Mouse (Mus musculus) lung, embryonic 14.5 days (tissue): ENCODE measurements around the gene Kcnd3. TPM values are rescaled to one million over a fixed set of nuclear protein-coding genes. Genes with fewer than 3 reads are reported as not detected.

Experiments used
- ATAC-seq: fragments of 200-750 bp; cut with Nextera tagmentation; 2 replicates; pipeline ENCODE4 v1.8.0; 2017; ENCODE audit warnings: mild to moderate bottlenecking, moderate TSS enrichment, moderate library complexity; ENCODE audit not compliant: insufficient read depth
- DNase-seq: peaks from one replicate; pipeline ENCODE4 v3.0.0-alpha.2; 2015
- H3K27ac ChIP-seq: fragments of 300-500 bp; sonication (generic); 2 replicates; pipeline ENCODE4 v1.5.1; 2014; ENCODE audit warnings: low read depth, mild to moderate bottlenecking, moderate library complexity
- H3K27me3 ChIP-seq: fragments of 300-500 bp; sonication (generic); 2 replicates; pipeline ENCODE4 v1.6.1; 2014; ENCODE audit warnings: low read length, control low read depth; ENCODE audit not compliant: insufficient read depth
- H3K36me3 ChIP-seq: fragments of 300-500 bp; sonication (generic); 2 replicates; pipeline ENCODE4 v1.6.1; 2014; ENCODE audit warnings: control low read depth; ENCODE audit not compliant: insufficient read depth
- H3K4me1 ChIP-seq: fragments of 300-500 bp; sonication (generic); 2 replicates; pipeline ENCODE4 v1.6.1; 2014; ENCODE audit warnings: antibody characterized with exemption, control low read depth; ENCODE audit not compliant: insufficient read depth
- H3K4me2 ChIP-seq: fragments of 300-500 bp; sonication (generic); 2 replicates; pipeline ENCODE4 v1.6.1; 2014; ENCODE audit warnings: mild to moderate bottlenecking
- H3K4me3 ChIP-seq: fragments of 300-500 bp; sonication (generic); 2 replicates; pipeline ENCODE4 v1.5.1; 2014; ENCODE audit warnings: low read depth, low read length
- H3K9ac ChIP-seq: fragments of 300-500 bp; sonication (generic); 2 replicates; pipeline ENCODE4 v1.6.1; 2014
- H3K9me3 ChIP-seq: fragments of 300-500 bp; sonication (generic); 2 replicates; pipeline ENCODE4 v1.6.1; 2016; ENCODE audit warnings: low read depth, low read length, control low read depth
- CTCF ChIP-seq: IDR thresholded peaks from 2 replicates; pipeline ENCODE4 v1.5.1; 2016; ENCODE audit warnings: antibody characterized with exemption, low read depth
- WGBS: fragments of 180-500 bp; shearing (Covaris S2); extraction: QIAGEN DNeasy Blood & Tissue Kit; methylation state at CpG from one replicate; pipeline ENCODE4 v1.1.7; 2014; 5-methylcytosine and 5-hydroxymethylcytosine counted together
- polyA plus RNA-seq: library from polyadenylated mRNA; unstranded; fragments of >200 nt; fragmentation: Nextera tagmentation; extraction: Ambion mirVana; gene quantifications from 2 replicates; pipeline ENCODE4 v1.2.1, GENCODE M21; 2014

Kcnd3 gene
- polyA plus RNA-seq, 1 experiment from 2014 or later, result 0.50 TPM

DNA sequence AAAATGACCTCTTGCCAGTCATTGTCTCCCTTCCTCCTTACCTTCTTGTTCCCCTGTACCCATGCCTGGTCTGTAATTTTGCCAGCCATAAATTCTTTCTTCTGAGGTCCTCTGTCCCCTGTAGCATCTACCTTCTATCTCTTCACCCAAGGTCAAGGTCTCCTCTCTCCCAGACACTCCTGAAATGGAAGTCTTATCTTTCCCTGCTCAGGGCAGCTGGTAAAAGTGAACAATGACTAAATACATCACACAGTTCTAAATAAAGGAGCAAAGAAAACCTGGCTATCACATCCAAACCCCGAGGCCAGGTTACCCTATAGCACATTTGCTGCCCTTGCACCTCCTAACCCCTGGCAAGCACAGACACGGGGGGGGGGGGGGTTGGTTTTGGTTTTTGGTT lies 208.4 kb downstream of the Kcnd3 start:
- no peaks in the 10 kb centered on the region for H3K36me3 ChIP-seq
- no peaks in the 10 kb centered on the region for H3K4me1 ChIP-seq
- 53% methylated on average over 2 of the region's 2 CpGs for WGBS
- DNase-seq (no peak), ATAC-seq (no peak)
- H3K9me3 ChIP-seq, result no peaks in the 10 kb centered on the region
- H3K27me3 ChIP-seq, result no peaks in the 10 kb centered on the region
- no peak for TF ChIP-seq CTCF
- no peak overlapping the region for H3K4me2 ChIP-seq
- no peak overlapping the region for H3K27ac ChIP-seq
- H3K4me3 ChIP-seq, result no peak overlapping the region
- no peak overlapping the region for H3K9ac ChIP-seq

DNA sequence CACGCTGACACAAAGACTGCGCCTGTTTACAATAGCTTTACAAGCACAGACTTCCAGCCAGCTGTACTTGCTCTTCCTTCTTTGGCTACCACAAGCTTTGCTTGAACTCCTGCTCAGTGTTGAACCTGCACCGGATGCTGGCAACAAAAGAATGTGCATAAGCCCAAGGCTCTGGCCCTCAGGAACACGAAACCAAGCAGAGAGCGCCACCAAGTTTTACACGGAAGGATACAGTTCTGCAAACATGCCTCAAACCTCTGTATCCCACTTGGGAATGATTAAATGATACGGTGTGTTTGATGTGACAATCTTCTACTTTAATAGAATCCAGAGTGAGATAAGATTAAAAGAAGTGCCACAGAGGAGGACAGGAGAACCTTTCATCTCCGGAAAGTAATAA lies 210.9 kb downstream of the Kcnd3 start:
- H3K4me3 ChIP-seq, result no peak overlapping the region
- TF ChIP-seq CTCF, result no peak
- no peak overlapping the region for H3K4me2 ChIP-seq
- peak; percentile 29 for DNase-seq
- H3K9me3 ChIP-seq, result no peaks in the 10 kb centered on the region
- H3K36me3 ChIP-seq, result no peaks in the 10 kb centered on the region
- no peak overlapping the region for H3K27ac ChIP-seq
- WGBS, result 51% methylated on average over 8 of the region's 8 CpGs
- H3K27me3 ChIP-seq, result no peaks in the 10 kb centered on the region
- no peaks in the 10 kb centered on the region for H3K4me1 ChIP-seq
- H3K9ac ChIP-seq, result no peak overlapping the region
- ATAC-seq, result no peak

DNA sequence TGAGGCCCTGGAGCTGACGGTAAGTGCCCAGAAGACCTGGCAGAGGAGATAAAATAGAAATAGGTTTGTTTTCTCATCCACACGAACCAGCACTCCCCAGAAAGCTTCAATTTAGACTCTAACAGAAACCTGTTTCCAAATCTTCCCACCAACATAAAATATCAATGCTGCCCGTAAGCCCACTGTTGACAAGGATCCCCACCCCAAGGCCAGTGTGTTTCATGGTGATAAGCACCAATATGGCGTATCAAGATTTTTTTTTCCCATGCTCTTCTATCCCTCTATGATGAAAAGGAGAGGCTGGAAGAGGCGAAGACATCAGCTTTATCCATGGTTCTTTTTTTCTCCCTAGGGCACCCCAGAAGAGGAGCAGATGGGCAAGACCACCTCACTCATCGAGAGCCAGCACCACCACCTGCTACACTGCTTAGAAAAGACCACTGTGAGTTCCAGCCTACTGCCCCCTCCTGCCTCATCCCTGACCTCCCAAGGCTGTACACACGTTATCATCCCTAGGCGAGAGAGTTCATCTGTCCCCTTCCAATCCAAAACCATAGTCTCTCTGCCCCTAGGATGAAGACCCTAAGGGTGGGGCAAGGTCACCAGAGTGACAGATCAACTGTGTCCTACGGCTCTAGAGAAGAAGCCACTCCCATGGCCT lies 213.1 kb downstream of the Kcnd3 start:
- no peaks in the 10 kb centered on the region for H3K27me3 ChIP-seq
- no peak overlapping the region for H3K27ac ChIP-seq

GRCm38 (mm10) chr3:105666996-105667523 lies 214.9 kb downstream of the Kcnd3 start:
- no peak for DNase-seq
- WGBS, result 59% methylated on average over 4 of the region's 4 CpGs

More for the DNA sequence above, 213.1 kb downstream of the Kcnd3 start:
- Histone ChIP-seq H3K9ac (no peak overlapping the region), H3K36me3 (no peaks in the 10 kb centered on the region), H3K4me2 (no peak overlapping the region), H3K9me3 (no peaks in the 10 kb centered on the region), H3K4me1 (no peaks in the 10 kb centered on the region), H3K4me3 (no peak overlapping the region)
- ATAC-seq (no peak), DNase-seq (no peak)
- TF ChIP-seq CTCF, result no peak
- WGBS, result 78% methylated on average over 9 of the region's 9 CpGs

DNA sequence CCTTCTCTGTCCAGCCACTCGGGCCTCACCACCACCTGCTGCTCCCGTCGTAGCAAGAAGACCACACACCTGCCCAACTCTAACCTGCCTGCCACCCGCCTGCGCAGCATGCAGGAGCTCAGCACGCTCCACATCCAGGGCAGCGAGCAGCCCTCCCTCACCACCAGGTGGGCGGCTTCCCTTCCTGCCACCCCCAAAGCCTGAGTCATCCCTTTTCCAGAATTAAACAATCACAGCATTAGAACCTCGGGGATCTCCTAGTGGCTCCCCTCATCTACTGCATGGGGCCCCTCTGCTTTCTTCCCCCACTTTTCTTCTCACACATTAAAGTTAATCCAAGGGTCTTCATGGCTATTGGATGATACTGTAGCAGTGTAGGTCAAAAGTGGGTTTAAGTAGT lies 216.0 kb downstream of the Kcnd3 start:
- Histone ChIP-seq H3K36me3 (no peaks in the 10 kb centered on the region), H3K27ac (no peak overlapping the region), H3K27me3 (no peaks in the 10 kb centered on the region), H3K9me3 (no peaks in the 10 kb centered on the region), H3K4me1 (no peaks in the 10 kb centered on the region), H3K4me3 (no peak overlapping the region), H3K4me2 (no peak overlapping the region), H3K9ac (no peak overlapping the region)
- 37% methylated on average over 9 of the region's 9 CpGs for WGBS
- TF ChIP-seq CTCF, result no peak
- ATAC-seq (no peak), DNase-seq (no peak)

More at GRCm38 (mm10) chr3:105666996-105667523, 214.9 kb downstream of the Kcnd3 start:
- no peak overlapping the region for H3K27ac ChIP-seq
- no peaks in the 10 kb centered on the region for H3K9me3 ChIP-seq
- H3K9ac ChIP-seq, result no peak overlapping the region
- H3K27me3 ChIP-seq, result no peaks in the 10 kb centered on the region
- no peak overlapping the region for H3K4me3 ChIP-seq
- no peak for ATAC-seq
- peak; percentile 7; the same call in 1 of the 2 replicates for TF ChIP-seq CTCF
- no peak overlapping the region for H3K4me2 ChIP-seq
- H3K4me1 ChIP-seq, result no peaks in the 10 kb centered on the region
- H3K36me3 ChIP-seq, result no peaks in the 10 kb centered on the region

- Histone ChIP-seq H3K27me3 (no peaks in the 10 kb centered on the region), H3K36me3 (no peaks in the 10 kb centered on the region), H3K27ac (no peak overlapping the region), H3K4me1 (no peaks in the 10 kb centered on the region), H3K4me3 (no peak overlapping the region), H3K9me3 (no peaks in the 10 kb centered on the region), H3K4me2 (no peak overlapping the region), H3K9ac (no peak overlapping the region)
- ATAC-seq (no peak), DNase-seq (no peak)
- TF ChIP-seq CTCF, result no peak
- 79% methylated on average over 3 of the region's 3 CpGs for WGBS
These were observed 217.6 kb downstream of the Kcnd3 start for GRCm38 (mm10) chr3:105669776-105670175.

DNA sequence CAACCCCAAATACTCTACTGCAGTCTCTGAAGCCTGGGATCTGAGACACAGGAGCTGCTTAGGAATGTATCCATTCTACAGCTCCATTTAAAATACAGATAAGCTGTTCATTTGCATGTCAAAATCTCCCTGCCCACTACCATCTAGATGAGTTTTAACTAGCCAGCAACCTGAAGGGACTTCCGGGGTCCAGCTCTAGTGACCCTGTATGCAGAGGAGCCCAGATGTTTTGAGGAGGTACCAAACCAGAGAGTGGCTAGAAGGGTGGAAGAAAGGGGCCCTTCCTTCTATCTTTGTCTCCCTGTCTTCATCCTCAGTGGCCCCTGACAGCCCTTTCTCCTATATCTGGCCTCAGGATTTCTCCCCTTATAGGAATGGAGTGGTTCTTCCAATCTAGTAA lies 218.7 kb downstream of the Kcnd3 start:
- ATAC-seq, result no peak
- Histone ChIP-seq H3K27me3 (no peaks in the 10 kb centered on the region), H3K27ac (no peak overlapping the region), H3K9me3 (no peaks in the 10 kb centered on the region), H3K4me1 (no peaks in the 10 kb centered on the region), H3K4me2 (no peak overlapping the region), H3K36me3 (no peaks in the 10 kb centered on the region), H3K9ac (no peak overlapping the region), H3K4me3 (no peak overlapping the region)
- DNase-seq, result no peak
- WGBS, result 81% methylated on average over 1 of the region's 1 CpGs
- no peak for TF ChIP-seq CTCF
